Comparison of ENCODE assay signal across 8 mouse cellular contexts in genomic region chr11:96319071-96319902, GRCm38 (mm10). TPM values are rescaled to one million over a fixed set of nuclear protein-coding genes. Genes with fewer than 3 reads are reported as not detected.
DNase-seq lines count a peak whose midpoint lies in the region.

No protein-coding gene starts in this region.

- DNase-seq in heart, adult 11 months, result peak; percentile 91
- DNase-seq in heart, postnatal 10 days, result no peak
- DNase-seq in embryonic facial prominence, embryonic 10.5 days (ENCODE audit: low spot score), result no peak
- peak; percentile 69 for DNase-seq in kidney, adult 11 months
- peak; percentile 74 for DNase-seq in lung, postnatal 10 days
- no peak for DNase-seq in left cerebral cortex, adult 9 months (ENCODE audit: low spot score in 2 of 2)
- DNase-seq in frontal cortex, postnatal 14 days (ENCODE audit: low spot score in 2 of 2), result no peak
- no peak for DNase-seq in cerebellum, postnatal 36 days

- no peak overlapping the region; the same call in 1 of the 2 replicates for H3K27ac ChIP-seq in embryonic facial prominence, embryonic 10.5 days (replicated peaks)

- intact Hi-C loops in heart, postnatal 10 days (cut with DNase I), result no loop called here

- peak overlapping the region; percentile 54 for H3K4me3 ChIP-seq in embryonic facial prominence, embryonic 10.5 days

- peaks cover 100% of the 10 kb centered on the region for H3K27me3 ChIP-seq in embryonic facial prominence, embryonic 10.5 days (replicated peaks; ENCODE audit: low read depth, poor library complexity, severe bottlenecking)

- under 1% methylated on average over 34 of the region's 34 CpGs for WGBS in embryonic facial prominence, embryonic 10.5 days

- no peaks in the 10 kb centered on the region for H3K36me3 ChIP-seq in embryonic facial prominence, embryonic 10.5 days (replicated peaks)

- H3K9me3 ChIP-seq in embryonic facial prominence, embryonic 10.5 days, result no peaks in the 10 kb centered on the region

- peaks cover 11% of the 10 kb centered on the region for H3K4me1 ChIP-seq in embryonic facial prominence, embryonic 10.5 days

RNA-seq across cellular contexts. Expression of gene Hoxb4, which starts 1.2 kb away (rescaled TPM):
- total RNA-seq in heart, postnatal 10 days (2021), result 1 to 10 TPM; 1.1 TPM
- 0.09 and 0.23 TPM in 2 replicates for polyA plus RNA-seq in embryonic facial prominence, embryonic 10.5 days (2016; fragmentation: Nextera tagmentation; extraction: Ambion mirVana)

RNA-seq across cellular contexts. Expression of gene Hoxb3, which starts 3.8 kb away (rescaled TPM):
- total RNA-seq in heart, postnatal 10 days (2021), result 1 to 10 TPM; 1.1 TPM
- 0.69 and 3.4 TPM in 2 replicates for polyA plus RNA-seq in embryonic facial prominence, embryonic 10.5 days (2016; fragmentation: Nextera tagmentation; extraction: Ambion mirVana)

RNA-seq across cellular contexts. Expression of gene Hoxb5, which starts 16.2 kb away (rescaled TPM):
- total RNA-seq in heart, postnatal 10 days (2021), result under 1 TPM; 0.45 to 0.62 TPM
- polyA plus RNA-seq in embryonic facial prominence, embryonic 10.5 days (2016; fragmentation: Nextera tagmentation; extraction: Ambion mirVana), result 0.07 and 0.28 TPM in 2 replicates

RNA-seq across cellular contexts. Expression of gene Hoxb6, which starts 27.0 kb away (rescaled TPM):
- total RNA-seq in heart, postnatal 10 days (2021), result not detected
- 0.15 TPM in 1 of 2 replicates, not detected in the other for polyA plus RNA-seq in embryonic facial prominence, embryonic 10.5 days (2016; fragmentation: Nextera tagmentation; extraction: Ambion mirVana)

RNA-seq across cellular contexts. Expression of gene Hoxb2, which starts 31.0 kb away (rescaled TPM):
- 1 to 10 TPM; 1.6 to 1.7 TPM for total RNA-seq in heart, postnatal 10 days (2021)
- polyA plus RNA-seq in embryonic facial prominence, embryonic 10.5 days (2016; fragmentation: Nextera tagmentation; extraction: Ambion mirVana), result 5.8 and 17.0 TPM in 2 replicates

Comparison
In these comparisons a context has a peak if more than half of its experiments do, and no peak if none do; other contexts are left out.
1. DNase-seq: peak in heart, adult 11 months (single experiment), kidney, adult 11 months (single experiment) and lung, postnatal 10 days (single experiment); none in heart, postnatal 10 days (0 of 2), embryonic facial prominence, embryonic 10.5 days (single experiment), left cerebral cortex, adult 9 months (0 of 2), frontal cortex, postnatal 14 days (0 of 2) and cerebellum, postnatal 36 days (0 of 2).